Mouse (Mus musculus) limb, embryonic 14.5 days (tissue): ENCODE measurements around the gene Mcoln2. TPM values are rescaled to one million over a fixed set of nuclear protein-coding genes. Genes with fewer than 3 reads are reported as not detected.
A peak's percentile ranks its signal among the peaks of the same experiment; 100 is the strongest.

Source experiments
- ATAC-seq: fragments of 200-750 bp; cut with Nextera tagmentation; 2 replicates; pipeline ENCODE4 v1.8.0; 2017; ENCODE audit warnings: low read depth, moderate number of reproducible peaks, moderate TSS enrichment; ENCODE audit not compliant: low FRiP score
- DNase-seq: peaks from one replicate; pipeline ENCODE4 v3.0.0-alpha.2; 2015; ENCODE audit warnings: low spot score
- H3K27ac ChIP-seq: fragments of 300-500 bp; sonication (generic); replicated peaks from 2 replicates; pipeline ENCODE4 v1.5.1; 2014; ENCODE audit warnings: low read depth, mild to moderate bottlenecking, low read length, moderate library complexity, mixed read lengths
- H3K27me3 ChIP-seq: fragments of 300-500 bp; sonication (generic); 2 replicates; pipeline ENCODE4 v1.6.1; 2014; ENCODE audit warnings: low read length, mixed read lengths; ENCODE audit not compliant: control insufficient read depth, insufficient read depth
- H3K36me3 ChIP-seq: fragments of 300-500 bp; sonication (generic); 2 replicates; pipeline ENCODE4 v1.6.1; 2014; ENCODE audit warnings: mild to moderate bottlenecking, low read length, moderate library complexity, mixed read lengths; ENCODE audit not compliant: control insufficient read depth, insufficient read depth
- H3K4me1 ChIP-seq: fragments of 300-500 bp; sonication (generic); 2 replicates; pipeline ENCODE4 v1.6.1; 2014; ENCODE audit warnings: antibody characterized with exemption, low read length, mixed read lengths; ENCODE audit not compliant: control insufficient read depth, insufficient read depth
- H3K4me2 ChIP-seq: fragments of 300-500 bp; sonication (generic); replicated peaks from 2 replicates; pipeline ENCODE4 v1.6.1; 2014; ENCODE audit warnings: low read depth, mild to moderate bottlenecking, low read length, moderate library complexity; ENCODE audit not compliant: severe bottlenecking
- H3K4me3 ChIP-seq: fragments of 300-500 bp; sonication (generic); replicated peaks from 2 replicates; pipeline ENCODE4 v1.5.1; 2014; ENCODE audit warnings: low read length
- H3K9ac ChIP-seq: fragments of 300-500 bp; sonication (generic); 2 replicates; pipeline ENCODE4 v1.6.1; 2014; ENCODE audit warnings: mild to moderate bottlenecking, low read depth, low read length, moderate library complexity; ENCODE audit not compliant: severe bottlenecking
- H3K9me3 ChIP-seq: fragments of 300-500 bp; sonication (generic); 2 replicates; pipeline ENCODE4 v1.6.1; 2016; ENCODE audit warnings: low read length; ENCODE audit not compliant: control insufficient read depth
- POLR2A ChIP-seq: fragments of 200-500 bp; IDR thresholded peaks from 2 replicates; pipeline ENCODE4 v1.8.0; 2012; ENCODE audit warnings: inconsistent platforms, mild to moderate bottlenecking, moderate library complexity, borderline replicate concordance; ENCODE audit not compliant: insufficient read depth, insufficient read length; ENCODE audit errors: extremely low read depth
- WGBS: fragments of 180-500 bp; shearing (Covaris S2); extraction: QIAGEN DNeasy Blood & Tissue Kit; methylation state at CpG from one replicate; pipeline ENCODE4 v1.1.7; 2014; 5-methylcytosine and 5-hydroxymethylcytosine counted together
- polyA plus RNA-seq, 2 experiments: library from polyadenylated mRNA; depleted of rRNA in 1 of 2; stranded (reverse) in 1 of 2; unstranded in 1 of 2; fragments of >200 nt; fragmentation: Nextera tagmentation in 1 of 2; extraction: Ambion mirVana in 1 of 2; gene quantifications; 2 replicates each; pipeline versions ENCODE4 v1.2.1 to v1.2.3; 2012 to 2014

Mcoln2 gene
- polyA plus RNA-seq, 2 experiments = 2.0 to 3.6 TPM

- DNase-seq (peak; percentile 61), ATAC-seq (peak; percentile 62)
- Histone ChIP-seq H3K27ac (no peak overlapping the region), H3K4me3 (no peak overlapping the region), H3K4me1 (no peaks in the 10 kb centered on the region), H3K27me3 (no peaks in the 10 kb centered on the region), H3K9ac (no peak overlapping the region), H3K4me2 (no peak overlapping the region), H3K9me3 (no peaks in the 10 kb centered on the region), H3K36me3 (no peaks in the 10 kb centered on the region)
- 36% methylated on average over 13 of the region's 13 CpGs for WGBS
- TF ChIP-seq POLR2A = no peak
Observed at GRCm38 (mm10) chr3:146184992-146185657, 35.5 kb downstream of the Mcoln2 start.

GRCm38 (mm10) chr3:146186033-146186432 is 36.4 kb downstream of the Mcoln2 start:
- 72% methylated on average over 10 of the region's 10 CpGs for WGBS

GRCm38 (mm10) chr3:146189933-146190332 is 40.3 kb downstream of the Mcoln2 start:
- Histone ChIP-seq H3K4me2 (no peak overlapping the region), H3K4me3 (no peak overlapping the region), H3K27me3 (no peaks in the 10 kb centered on the region), H3K4me1 (no peaks in the 10 kb centered on the region), H3K9me3 (no peaks in the 10 kb centered on the region), H3K27ac (no peak overlapping the region), H3K9ac (no peak overlapping the region), H3K36me3 (no peaks in the 10 kb centered on the region)
- no peak for ATAC-seq
- no peak for DNase-seq
- WGBS = 71% methylated on average over 10 of the region's 10 CpGs
- TF ChIP-seq POLR2A = no peak

More at GRCm38 (mm10) chr3:146186033-146186432, 36.4 kb downstream of the Mcoln2 start:
- Histone ChIP-seq H3K9ac (no peak overlapping the region), H3K4me3 (no peak overlapping the region), H3K36me3 (no peaks in the 10 kb centered on the region), H3K27me3 (no peaks in the 10 kb centered on the region), H3K9me3 (no peaks in the 10 kb centered on the region), H3K27ac (no peak overlapping the region), H3K4me2 (no peak overlapping the region), H3K4me1 (no peaks in the 10 kb centered on the region)
- no peak for TF ChIP-seq POLR2A
- DNase-seq = no peak
- ATAC-seq = no peak

GRCm38 (mm10) chr3:146192507-146192906 is 42.9 kb downstream of the Mcoln2 start:
- Histone ChIP-seq H3K36me3 (no peaks in the 10 kb centered on the region), H3K4me2 (no peak overlapping the region), H3K9me3 (no peaks in the 10 kb centered on the region), H3K27me3 (no peaks in the 10 kb centered on the region), H3K9ac (no peak overlapping the region), H3K27ac (no peak overlapping the region), H3K4me3 (no peak overlapping the region), H3K4me1 (no peaks in the 10 kb centered on the region)
- no peak for ATAC-seq
- no peak for DNase-seq
- TF ChIP-seq POLR2A = no peak
- WGBS = 97% methylated on average over 1 of the region's 1 CpGs

GRCm38 (mm10) chr3:146195153-146195552 is 45.5 kb downstream of the Mcoln2 start:
- Histone ChIP-seq H3K9me3 (no peaks in the 10 kb centered on the region), H3K27ac (no peak overlapping the region), H3K4me3 (no peak overlapping the region), H3K4me1 (no peaks in the 10 kb centered on the region), H3K9ac (no peak overlapping the region), H3K27me3 (no peaks in the 10 kb centered on the region), H3K4me2 (no peak overlapping the region), H3K36me3 (no peaks in the 10 kb centered on the region)
- ATAC-seq (no peak), DNase-seq (no peak)
- 85% methylated on average over 5 of the region's 5 CpGs for WGBS
- TF ChIP-seq POLR2A = no peak
